Mouse (Mus musculus) gastrocnemius, postnatal 25 days (tissue): ENCODE results near the gene Aldh1a7. TPM values are rescaled to one million over a fixed set of nuclear protein-coding genes. Genes with fewer than 3 reads are reported as not detected.

Experiments used
- total RNA-seq, 2 experiments: library from RNA; stranded (reverse); gene quantifications; 1 replicate in 1 of 2; 2 replicates in 1 of 2; pipeline ENCODE4 v1.2.3; 2021

Aldh1a7 gene
- total RNA-seq, 2 experiments from 2014 or later, result 0.80 to 1.8 TPM

Other genes with a start within 250 kb of the Aldh1a7 start
- gene Aldh1a1, start 234.8 kb downstream of the Aldh1a7 start, total RNA-seq, result 100 to 1,000 TPM; 117 to 149 TPM
- gene Tmc1, start 226.6 kb upstream of the Aldh1a7 start, total RNA-seq, result not detected